ENCODE assay signal across 8 mouse cellular contexts in genomic region chr14:55783958-55784235, GRCm38 (mm10). TPM values are rescaled to one million over a fixed set of nuclear protein-coding genes. Genes with fewer than 3 reads are reported as not detected.
DNase-seq lines count a peak whose midpoint lies in the region; ATAC-seq lines count a peak whose summit lies in the region.

Gene Adcy4 (minus strand): TSS chr14:55784095.

- peak within 1 kb of the TSS; percentile 58 for H3K9ac ChIP-seq in embryonic facial prominence, embryonic 14.5 days (ENCODE audit: low read depth, low read length)
- H3K9ac ChIP-seq in limb, embryonic 11.5 days (ENCODE audit: low read length): peak within 1 kb of the TSS; percentile 49
- no peak within 1 kb of the TSS for H3K9ac ChIP-seq in midbrain, embryonic 16.5 days (ENCODE audit: low read depth, low read length)

- H3K27me3 ChIP-seq in embryonic facial prominence, embryonic 14.5 days (replicated peaks; ENCODE audit: control insufficient read depth, insufficient read depth, low read length): peaks cover 9% of the 10 kb centered on the region; the same call in 1 of the 2 replicates
- peaks cover 26% of the 10 kb centered on the region; the same call in 1 of the 2 replicates for H3K27me3 ChIP-seq in limb, embryonic 11.5 days (ENCODE audit: control insufficient read depth, insufficient read depth, low read length)
- H3K27me3 ChIP-seq in midbrain, embryonic 16.5 days (ENCODE audit: control insufficient read depth, insufficient read depth, low read depth, low read length): peaks cover 66% of the 10 kb centered on the region

- H3K4me1 ChIP-seq in embryonic facial prominence, embryonic 14.5 days (ENCODE audit: control insufficient read depth, insufficient read depth, low read length): peaks cover 22% of the 10 kb centered on the region
- peaks cover 18% of the 10 kb centered on the region for H3K4me1 ChIP-seq in limb, embryonic 11.5 days (ENCODE audit: control insufficient read depth, insufficient read depth, low read length)
- peaks cover 5% of the 10 kb centered on the region; the same call in 1 of the 2 replicates for H3K4me1 ChIP-seq in midbrain, embryonic 16.5 days (ENCODE audit: control insufficient read depth, insufficient read depth, low read length)

- 0 out of 2 replicates have a peak, but pooled peaks cover 7% of the 10 kb centered on the region for H3K36me3 ChIP-seq in embryonic facial prominence, embryonic 14.5 days (ENCODE audit: control insufficient read depth, insufficient read depth, low read length)
- no peaks in the 10 kb centered on the region for H3K36me3 ChIP-seq in limb, embryonic 11.5 days (ENCODE audit: control insufficient read depth, insufficient read depth, low read length)
- no peaks in the 10 kb centered on the region for H3K36me3 ChIP-seq in midbrain, embryonic 16.5 days (ENCODE audit: control insufficient read depth, insufficient read depth, low read length)

- intact Hi-C loops in gastrocnemius, postnatal 36 days (cut with DNase I): loop anchor here (5.0 kb wide), 1 partner anchor 133 kb away; no protein-coding TSS in a partner anchor
- intact Hi-C loops in heart, postnatal 10 days (cut with DNase I): loop anchor here (2.0 to 10.0 kb wide), 2 partner anchors 39 to 791 kb away; partner anchors contain the start of genes Cenpj, Nfatc4 and Parp4

- no peak for ATAC-seq in embryonic facial prominence, embryonic 14.5 days (ENCODE audit: low read depth)
- peak; percentile 31; the same call in 1 of the 2 replicates for ATAC-seq in limb, embryonic 11.5 days (ENCODE audit: insufficient number of reproducible peaks, low FRiP score, low TSS enrichment, low read depth)
- no peak for ATAC-seq in midbrain, embryonic 16.5 days
- no peak for ATAC-seq in frontal cortex, adult (ENCODE audit: low TSS enrichment)

- H3K4me3 ChIP-seq in embryonic facial prominence, embryonic 14.5 days (ENCODE audit: low read depth, low read length): peak within 1 kb of the TSS; percentile 44
- H3K4me3 ChIP-seq in limb, embryonic 11.5 days (ENCODE audit: low read depth, low read length): peak within 1 kb of the TSS; percentile 48
- peak within 1 kb of the TSS; percentile 14 for H3K4me3 ChIP-seq in midbrain, embryonic 16.5 days (ENCODE audit: low read depth, low read length)

- peak; percentile 5 for DNase-seq in gastrocnemius, adult 18-20 months (ENCODE audit: low spot score)
- no peak for DNase-seq in gastrocnemius, postnatal 36 days
- no peak for DNase-seq in embryonic facial prominence, embryonic 14.5 days (ENCODE audit: low spot score)
- peak; percentile 40 to 47 for DNase-seq in heart, postnatal 10 days
- no peak for DNase-seq in limb, embryonic 11.5 days (ENCODE audit: low spot score)
- DNase-seq in cerebellum, adult 11 months: no peak

- no peaks in the 10 kb centered on the region for H3K9me3 ChIP-seq in embryonic facial prominence, embryonic 14.5 days (ENCODE audit: control insufficient read depth, low read length)
- no peaks in the 10 kb centered on the region for H3K9me3 ChIP-seq in limb, embryonic 11.5 days (ENCODE audit: control insufficient read depth, low read length)
- H3K9me3 ChIP-seq in midbrain, embryonic 16.5 days (replicated peaks; ENCODE audit: control insufficient read depth, low read length, poor library complexity, severe bottlenecking): no peaks in the 10 kb centered on the region

- 4% methylated on average over 13 of the region's 13 CpGs for WGBS in embryonic facial prominence, embryonic 14.5 days
- WGBS in limb, embryonic 11.5 days: 3% methylated on average over 13 of the region's 13 CpGs
- WGBS in midbrain, embryonic 16.5 days: 5% methylated on average over 13 of the region's 13 CpGs

- H3K4me2 ChIP-seq in embryonic facial prominence, embryonic 14.5 days (ENCODE audit: low read depth, low read length): peak within 1 kb of the TSS; percentile 60
- H3K4me2 ChIP-seq in limb, embryonic 11.5 days (ENCODE audit: low read depth, severe bottlenecking): peak within 1 kb of the TSS; percentile 79
- peak within 1 kb of the TSS; percentile 25 for H3K4me2 ChIP-seq in midbrain, embryonic 16.5 days (ENCODE audit: low read length)

- H3K27ac ChIP-seq in embryonic facial prominence, embryonic 14.5 days (replicated peaks; ENCODE audit: low read depth, low read length): peak within 1 kb of the TSS; percentile 76
- peak within 1 kb of the TSS; percentile 3; the same call in 1 of the 2 replicates for H3K27ac ChIP-seq in limb, embryonic 11.5 days (replicated peaks; ENCODE audit: low read depth, low read length)
- H3K27ac ChIP-seq in midbrain, embryonic 16.5 days (ENCODE audit: low read length): no peak within 1 kb of the TSS

RNA-seq across cellular contexts. Expression of gene Adcy4, which starts in this region (rescaled TPM):
- 1 to 10 TPM; 3.8 to 9.1 TPM for total RNA-seq in gastrocnemius, adult 18-20 months (2021)
- total RNA-seq in gastrocnemius, postnatal 36 days (2021): 1 to 10 TPM; 5.3 to 6.5 TPM
- 13.4 and 16.2 TPM in 2 replicates for polyA plus RNA-seq in embryonic facial prominence, embryonic 14.5 days (2014; fragmentation: Nextera tagmentation; extraction: Ambion mirVana)
- total RNA-seq in heart, postnatal 10 days (2021): 10 to 100 TPM; 21.1 to 21.9 TPM
- 13.2 and 15.0 TPM in 2 replicates for polyA plus RNA-seq in limb, embryonic 11.5 days (2014; fragmentation: Nextera tagmentation; extraction: Ambion mirVana)
- 4.0 and 5.0 TPM in 2 replicates for polyA plus RNA-seq in midbrain, embryonic 16.5 days (2015; fragmentation: Nextera tagmentation; extraction: Ambion mirVana)

Comparison
In these comparisons a context has a peak if more than half of its experiments do, and no peak if none do; other contexts are left out.
1. DNase-seq: peak in gastrocnemius, adult 18-20 months (single experiment) and heart, postnatal 10 days (2 of 2); none in gastrocnemius, postnatal 36 days (0 of 2), embryonic facial prominence, embryonic 14.5 days (single experiment), limb, embryonic 11.5 days (single experiment) and cerebellum, adult 11 months (single experiment).
2. H3K4me2 ChIP-seq: peak in every context shown above with its lines; median percentile 79 in limb, embryonic 11.5 days; 60 in embryonic facial prominence, embryonic 14.5 days; 25 in midbrain, embryonic 16.5 days.
3. Peak in every context shown above with its lines, with median percentiles within 50 percentile points of each other: H3K4me3 ChIP-seq.